Mouse (Mus musculus) lung, postnatal 0 days (tissue): ENCODE measurements around the gene Eppin. TPM values are rescaled to one million over a fixed set of nuclear protein-coding genes. Genes with fewer than 3 reads are reported as not detected.

ENCODE experiments used
- ATAC-seq: fragments of 200-750 bp; cut with Nextera tagmentation; 2 replicates; pipeline ENCODE4 v1.8.0; 2017; ENCODE audit warnings: moderate library complexity
- DNase-seq: peaks from one replicate; pipeline ENCODE4 v3.0.0-alpha.2; 2016; ENCODE audit warnings: low spot score
- H3K27ac ChIP-seq: fragments of 300-500 bp; sonication (generic); 2 replicates; pipeline ENCODE4 v1.5.1; 2014; ENCODE audit warnings: antibody characterized with exemption, mild to moderate bottlenecking, low read length, mixed read lengths
- H3K27me3 ChIP-seq: fragments of 300-500 bp; sonication (generic); replicated peaks from 2 replicates; pipeline ENCODE4 v1.6.1; 2014; ENCODE audit warnings: low read length, mixed read lengths; ENCODE audit not compliant: insufficient read depth
- H3K36me3 ChIP-seq: fragments of 300-500 bp; sonication (generic); 2 replicates; pipeline ENCODE4 v1.6.1; 2014; ENCODE audit warnings: low read length, mixed read lengths; ENCODE audit not compliant: insufficient read depth
- H3K4me1 ChIP-seq: fragments of 300-500 bp; sonication (generic); 2 replicates; pipeline ENCODE4 v1.6.1; 2014; ENCODE audit warnings: antibody characterized with exemption, low read depth, low read length, mixed read lengths; ENCODE audit not compliant: insufficient read depth
- H3K4me2 ChIP-seq: fragments of 300-500 bp; sonication (generic); replicated peaks from 2 replicates; pipeline ENCODE4 v1.6.1; 2014; ENCODE audit warnings: low read depth, mild to moderate bottlenecking, low read length, moderate library complexity, mixed read lengths
- H3K4me3 ChIP-seq: fragments of 300-500 bp; sonication (generic); 2 replicates; pipeline ENCODE4 v1.5.1; 2014; ENCODE audit warnings: low read depth, low read length
- H3K9ac ChIP-seq: fragments of 300-500 bp; sonication (generic); replicated peaks from 2 replicates; pipeline ENCODE4 v1.6.1; 2014; ENCODE audit warnings: low read depth, mild to moderate bottlenecking
- H3K9me3 ChIP-seq: fragments of 300-500 bp; sonication (generic); 2 replicates; pipeline ENCODE4 v1.6.1; 2016; ENCODE audit warnings: low read length, mixed read lengths
- CTCF ChIP-seq: IDR thresholded peaks from 2 replicates; pipeline ENCODE4 v1.5.1; 2016; ENCODE audit warnings: antibody characterized with exemption, mild to moderate bottlenecking
- EP300 ChIP-seq: IDR thresholded peaks from 2 replicates; pipeline ENCODE4 v1.6.1; 2016; ENCODE audit warnings: antibody characterized with exemption, mild to moderate bottlenecking, control low read depth
- WGBS: fragments of 180-500 bp; shearing (Covaris S2); extraction: QIAGEN DNeasy Blood & Tissue Kit; methylation state at CpG from one replicate; pipeline ENCODE4 v1.1.7; 2014; 5-methylcytosine and 5-hydroxymethylcytosine counted together
- polyA plus RNA-seq: library from polyadenylated mRNA; unstranded; fragments of >200 nt; fragmentation: Nextera tagmentation; extraction: Ambion mirVana; gene quantifications from 2 replicates; pipeline ENCODE4 v1.2.1, GENCODE M21; 2015

Gene Eppin
- not detected in 2 replicates for polyA plus RNA-seq

GRCm38 (mm10) chr2:164593494-164593893, at the start of gene Eppin:
TSS of gene Eppin (minus strand) at chr2:164593594.
- no peak for DNase-seq
- no peaks in the 10 kb centered on the region for H3K36me3 ChIP-seq
- no peak within 1 kb of the TSS for H3K4me2 ChIP-seq
- no peaks in the 10 kb centered on the region for H3K4me1 ChIP-seq
- H3K9me3 ChIP-seq = no peaks in the 10 kb centered on the region
- TF ChIP-seq EP300 (no peak), CTCF (no peak)
- no peak within 1 kb of the TSS for H3K9ac ChIP-seq
- H3K27ac ChIP-seq = no peak within 1 kb of the TSS
- WGBS = 69% methylated on average over 4 of the region's 4 CpGs
- H3K4me3 ChIP-seq = no peak within 1 kb of the TSS
- H3K27me3 ChIP-seq = no peaks in the 10 kb centered on the region
- ATAC-seq = no peak

GRCm38 (mm10) chr2:164641881-164642673, 48.7 kb upstream of the Eppin start:
- Histone ChIP-seq H3K27me3 (no peaks in the 10 kb centered on the region), H3K4me1 (no peaks in the 10 kb centered on the region), H3K36me3 (no peaks in the 10 kb centered on the region), H3K9ac (no peak overlapping the region), H3K4me3 (no peak overlapping the region), H3K27ac (no peak overlapping the region), H3K4me2 (no peak overlapping the region), H3K9me3 (no peaks in the 10 kb centered on the region)
- TF ChIP-seq EP300 = no peak
- no peak for TF ChIP-seq CTCF
- DNase-seq = no peak
- 54% methylated on average over 13 of the region's 13 CpGs for WGBS
- ATAC-seq = no peak

- TF ChIP-seq CTCF = no peak
- no peak for TF ChIP-seq EP300
- DNase-seq = peak; percentile 13
Measured at GRCm38 (mm10) chr2:164641129-164641528, 47.7 kb upstream of the Eppin start.

GRCm38 (mm10) chr2:164638696-164639095, 45.3 kb upstream of the Eppin start, which contains the start of gene Wfdc16:
TSS of gene Wfdc16 (minus strand) at chr2:164638796.
- Histone ChIP-seq H3K27ac (no peak within 1 kb of the TSS), H3K9ac (no peak within 1 kb of the TSS), H3K4me2 (no peak within 1 kb of the TSS), H3K36me3 (no peaks in the 10 kb centered on the region), H3K4me1 (no peaks in the 10 kb centered on the region), H3K4me3 (no peak within 1 kb of the TSS), H3K9me3 (no peaks in the 10 kb centered on the region), H3K27me3 (no peaks in the 10 kb centered on the region)
- TF ChIP-seq EP300 (no peak), CTCF (no peak)
- 69% methylated on average over 3 of the region's 3 CpGs for WGBS
- ATAC-seq = no peak
- no peak for DNase-seq

More at GRCm38 (mm10) chr2:164641129-164641528, 47.7 kb upstream of the Eppin start:
- H3K4me2 ChIP-seq = no peak overlapping the region
- H3K4me3 ChIP-seq = no peak overlapping the region
- ATAC-seq = no peak
- no peak overlapping the region for H3K9ac ChIP-seq
- no peaks in the 10 kb centered on the region for H3K9me3 ChIP-seq
- no peaks in the 10 kb centered on the region for H3K36me3 ChIP-seq
- WGBS = 64% methylated on average over 7 of the region's 7 CpGs
- no peak overlapping the region for H3K27ac ChIP-seq
- H3K4me1 ChIP-seq = no peaks in the 10 kb centered on the region
- H3K27me3 ChIP-seq = no peaks in the 10 kb centered on the region

- H3K27ac ChIP-seq = no peak overlapping the region
- 69% methylated on average over 9 of the region's 9 CpGs for WGBS
- ATAC-seq = no peak
- no peak overlapping the region for H3K9ac ChIP-seq
- H3K4me3 ChIP-seq = no peak overlapping the region
- no peaks in the 10 kb centered on the region for H3K27me3 ChIP-seq
- H3K36me3 ChIP-seq = no peaks in the 10 kb centered on the region
- no peak overlapping the region for H3K4me2 ChIP-seq
- no peaks in the 10 kb centered on the region for H3K4me1 ChIP-seq
- H3K9me3 ChIP-seq = no peaks in the 10 kb centered on the region
- TF ChIP-seq CTCF = peak; percentile 43
- no peak for TF ChIP-seq EP300
- no peak for DNase-seq
Measured at GRCm38 (mm10) chr2:164635266-164635665, 41.9 kb upstream of the Eppin start.

- no peak overlapping the region for H3K4me2 ChIP-seq
- H3K9ac ChIP-seq = no peak overlapping the region
- no peak for ATAC-seq
- no peak for DNase-seq
- H3K4me1 ChIP-seq = no peaks in the 10 kb centered on the region
- no peaks in the 10 kb centered on the region for H3K36me3 ChIP-seq
- H3K9me3 ChIP-seq = no peaks in the 10 kb centered on the region
- WGBS = 77% methylated on average over 4 of the region's 4 CpGs
- no peaks in the 10 kb centered on the region for H3K27me3 ChIP-seq
- H3K4me3 ChIP-seq = no peak overlapping the region
- TF ChIP-seq EP300 (no peak), CTCF (0 out of 2 replicates have a peak, but pooled peaks have one; percentile 14)
- H3K27ac ChIP-seq = no peak overlapping the region
Measured at GRCm38 (mm10) chr2:164621775-164622174, 28.4 kb upstream of the Eppin start.
